17 mouse cellular contexts compared by ENCODE assay signal in the genomic region with DNA sequence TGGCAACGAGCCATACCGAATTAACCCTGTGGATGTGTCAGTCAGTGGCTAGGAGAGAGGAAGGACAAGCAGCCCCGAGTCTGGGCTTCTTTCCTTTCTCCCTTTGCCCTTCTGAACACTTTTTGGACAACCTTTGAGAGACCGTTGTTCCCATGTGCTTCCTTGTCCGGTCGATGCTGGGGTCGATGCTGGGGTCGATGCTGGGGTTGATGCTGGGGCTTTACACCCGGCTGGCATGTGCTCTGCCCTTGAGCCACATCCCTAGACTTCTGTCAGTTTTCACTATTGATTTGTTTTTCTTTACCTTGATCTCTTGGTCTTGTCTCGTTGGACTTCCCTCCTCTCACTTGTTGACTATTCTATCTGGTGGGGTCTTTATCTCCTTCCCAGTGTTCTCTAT.
"Had no signal": no experiment of that assay in that cellular context is flagged by ENCODE, and none has a peak within 500 bp of the region (broad histone marks: within the 10 kb centered on the region; RNA-seq: fewer than 3 reads in every experiment).

No protein-coding gene starts in this region.

- H3K4me1 ChIP-seq: midbrain, embryonic 10.5 days; midbrain, embryonic 12.5 days; neural tube, embryonic 13.5 days; neural tube, embryonic 15.5 days; stomach, embryonic 15.5 days had no signal

- H3K4me3 ChIP-seq: midbrain, embryonic 10.5 days; midbrain, embryonic 12.5 days; myocyte; neural tube, embryonic 13.5 days; neural tube, embryonic 15.5 days; stomach, embryonic 15.5 days had no signal

- ATAC-seq: midbrain, embryonic 16.5 days had no signal

- H3K27ac ChIP-seq: midbrain, embryonic 10.5 days; midbrain, embryonic 12.5 days; neural tube, embryonic 13.5 days; neural tube, embryonic 15.5 days; stomach, embryonic 15.5 days; stomach, postnatal 0 days had no signal

- H3K4me2 ChIP-seq: lung, embryonic 14.5 days; midbrain, embryonic 12.5 days; neural tube, embryonic 13.5 days; neural tube, embryonic 15.5 days; stomach, embryonic 15.5 days had no signal

- DNase-seq: lung, adult 18-20 months; lung, embryonic 14.5 days; lung, postnatal 10 days; lung, postnatal 4 days; midbrain, embryonic 14.5 days; right cerebral cortex, postnatal 14 days; thymus, adult 2 months; thymus, postnatal 25 days; thymus, postnatal 4 days had no signal

- H3K9me3 ChIP-seq: midbrain, embryonic 10.5 days; midbrain, embryonic 12.5 days; neural tube, embryonic 13.5 days; neural tube, embryonic 15.5 days; stomach, embryonic 15.5 days had no signal

- H3K9ac ChIP-seq: lung, embryonic 14.5 days; midbrain, embryonic 12.5 days; neural tube, embryonic 13.5 days; neural tube, embryonic 15.5 days; stomach, embryonic 15.5 days had no signal

- H3K27me3 ChIP-seq: midbrain, embryonic 12.5 days; neural tube, embryonic 13.5 days; neural tube, embryonic 15.5 days; stomach, embryonic 15.5 days had no signal
